Mouse (Mus musculus) heart, embryonic 14.5 days (tissue): ENCODE measurements around the gene Smim8. TPM values are rescaled to one million over a fixed set of nuclear protein-coding genes. Genes with fewer than 3 reads are reported as not detected.

Experiments
- ATAC-seq: fragments of 200-750 bp; cut with Nextera tagmentation; 2 replicates; pipeline ENCODE4 v1.8.0; 2017; ENCODE audit warnings: low read depth, moderate TSS enrichment; ENCODE audit not compliant: insufficient number of reproducible peaks, insufficient read depth, low FRiP score
- H3K27ac ChIP-seq, 2 experiments: fragments of 200-500 bp in 1 of 2; fragments of 300-500 bp in 1 of 2; sonication (generic) in 1 of 2; replicated peaks in 1 of 2; 2 replicates each; pipeline ENCODE4 v1.5.1; 2012 to 2014; ENCODE audit warnings: low read depth in 2 of 2, low read length in 2 of 2, control low read depth in 1 of 2, mild to moderate bottlenecking in 1 of 2, mixed read lengths in 1 of 2; ENCODE audit not compliant: control insufficient read depth in 1 of 2, insufficient read depth in 1 of 2
- H3K27me3 ChIP-seq: fragments of 300-500 bp; sonication (generic); 2 replicates; pipeline ENCODE4 v1.6.1; 2014; ENCODE audit warnings: mild to moderate bottlenecking, low read length, control low read depth; ENCODE audit not compliant: control insufficient read depth, insufficient read depth
- H3K36me3 ChIP-seq: fragments of 300-500 bp; sonication (generic); 2 replicates; pipeline ENCODE4 v1.6.1; 2014; ENCODE audit warnings: mild to moderate bottlenecking, control low read depth, low read length, mixed read lengths; ENCODE audit not compliant: control insufficient read depth, insufficient read depth
- H3K4me1 ChIP-seq, 2 experiments: fragments of 200-500 bp in 1 of 2; fragments of 300-500 bp in 1 of 2; sonication (generic) in 1 of 2; 2 replicates each; pipeline ENCODE4 v1.6.1; 2012 to 2014; ENCODE audit warnings: low read length in 2 of 2, control low read depth in 1 of 2, mixed read lengths in 1 of 2; ENCODE audit not compliant: control insufficient read depth in 2 of 2, insufficient read depth in 2 of 2
- H3K4me2 ChIP-seq: fragments of 300-500 bp; sonication (generic); 2 replicates; pipeline ENCODE4 v1.6.1; 2014; ENCODE audit warnings: mild to moderate bottlenecking, low read length
- H3K4me3 ChIP-seq, 2 experiments: fragments of 200-500 bp in 1 of 2; fragments of 300-500 bp in 1 of 2; sonication (generic) in 1 of 2; 2 replicates each; pipeline ENCODE4 v1.5.1; 2012 to 2014; ENCODE audit warnings: low read length in 2 of 2, mild to moderate bottlenecking in 2 of 2, control low read depth in 1 of 2, low read depth in 1 of 2, moderate library complexity in 1 of 2; ENCODE audit not compliant: control insufficient read depth in 1 of 2, insufficient read depth in 1 of 2
- H3K9ac ChIP-seq: fragments of 300-500 bp; sonication (generic); 2 replicates; pipeline ENCODE4 v1.6.1; 2014; ENCODE audit warnings: mild to moderate bottlenecking, low read length
- H3K9me3 ChIP-seq: fragments of 300-500 bp; sonication (generic); 2 replicates; pipeline ENCODE4 v1.6.1; 2016; ENCODE audit warnings: low read length, control low read depth; ENCODE audit not compliant: control insufficient read depth
- WGBS: fragments of 180-500 bp; shearing (Covaris S2); extraction: QIAGEN DNeasy Blood & Tissue Kit; methylation state at CpG from one replicate; pipeline ENCODE4 v1.1.7; 2014; 5-methylcytosine and 5-hydroxymethylcytosine counted together
- polyA plus RNA-seq: library from polyadenylated mRNA; unstranded; fragments of >200 nt; fragmentation: Nextera tagmentation; extraction: Ambion mirVana; gene quantifications from 2 replicates; pipeline ENCODE4 v1.2.1, GENCODE M21; 2014

The Smim8 gene
- polyA plus RNA-seq = 68.0 and 84.5 TPM in 2 replicates

GRCm38 (mm10) chr4:34777677-34778527, at the start of gene Smim8:
Gene Smim8, minus strand, starts transcription at chr4:34778423.
- H3K27me3 ChIP-seq = no peaks in the 10 kb centered on the region
- ATAC-seq = peak; percentile 88
- H3K9me3 ChIP-seq = no peaks in the 10 kb centered on the region
- H3K36me3 ChIP-seq = no peaks in the 10 kb centered on the region
- H3K4me1 ChIP-seq = peaks cover 0 to 5% of the 10 kb centered on the region in 2 experiments; a peak in 1 of 4 replicates
- peak within 1 kb of the TSS; percentile 88 to 95 for H3K27ac ChIP-seq
- WGBS = 5% methylated on average over 40 of the region's 40 CpGs
- H3K9ac ChIP-seq = peak within 1 kb of the TSS; percentile 86
- H3K4me3 ChIP-seq = peak within 1 kb of the TSS; percentile 68 to 96
- peak within 1 kb of the TSS; percentile 67 for H3K4me2 ChIP-seq

GRCm38 (mm10) chr4:34823901-34824300, 45.7 kb upstream of the Smim8 start:
- Histone ChIP-seq H3K4me1 (peaks cover 0 to 8% of the 10 kb centered on the region in 2 experiments; a peak in 1 of 4 replicates), H3K27ac (0 out of 4 replicates have a peak overlapping the region, but pooled peaks of 1 of the 2 experiments have one; percentile 21), H3K9ac (no peak overlapping the region), H3K9me3 (no peaks in the 10 kb centered on the region), H3K36me3 (peaks cover 26% of the 10 kb centered on the region), H3K27me3 (no peaks in the 10 kb centered on the region), H3K4me2 (no peak overlapping the region), H3K4me3 (no peak overlapping the region)
- WGBS = 100% methylated on average over 1 of the region's 1 CpGs
- ATAC-seq = no peak

- Histone ChIP-seq H3K27me3 (no peaks in the 10 kb centered on the region), H3K4me2 (no peak overlapping the region), H3K27ac (no peak overlapping the region), H3K9me3 (no peaks in the 10 kb centered on the region), H3K9ac (no peak overlapping the region), H3K4me3 (no peak overlapping the region), H3K4me1 (peaks cover 0 to 8% of the 10 kb centered on the region in 2 experiments; a peak in 1 of 4 replicates), H3K36me3 (peaks cover 51% of the 10 kb centered on the region)
- 92% methylated on average over 4 of the region's 4 CpGs for WGBS
- no peak for ATAC-seq
These were observed 41.7 kb upstream of the Smim8 start for GRCm38 (mm10) chr4:34819904-34820303.

- Histone ChIP-seq H3K9me3 (no peaks in the 10 kb centered on the region), H3K9ac (no peak overlapping the region), H3K4me1 (no peaks in the 10 kb centered on the region), H3K27ac (no peak overlapping the region), H3K4me2 (no peak overlapping the region), H3K36me3 (peaks cover 35% of the 10 kb centered on the region), H3K4me3 (no peak overlapping the region), H3K27me3 (no peaks in the 10 kb centered on the region)
- 82% methylated on average over 14 of the region's 14 CpGs for WGBS
- ATAC-seq = no peak
These were observed 23.2 kb upstream of the Smim8 start for GRCm38 (mm10) chr4:34801166-34802034.

GRCm38 (mm10) chr4:34798005-34798404, 19.8 kb upstream of the Smim8 start:
- ATAC-seq = no peak

GRCm38 (mm10) chr4:34797294-34797983, 19.2 kb upstream of the Smim8 start:
- 67% methylated on average over 8 of the region's 8 CpGs for WGBS
- no peaks in the 10 kb centered on the region for H3K27me3 ChIP-seq
- no peaks in the 10 kb centered on the region for H3K4me1 ChIP-seq
- ATAC-seq = no peak
- no peak overlapping the region for H3K9ac ChIP-seq
- H3K9me3 ChIP-seq = no peaks in the 10 kb centered on the region
- no peak overlapping the region for H3K27ac ChIP-seq
- no peak overlapping the region for H3K4me2 ChIP-seq
- H3K36me3 ChIP-seq = peaks cover 5% of the 10 kb centered on the region; the same call in 1 of the 2 replicates
- H3K4me3 ChIP-seq = no peak overlapping the region

More at GRCm38 (mm10) chr4:34798005-34798404, 19.8 kb upstream of the Smim8 start:
- H3K27ac ChIP-seq = no peak overlapping the region
- H3K4me1 ChIP-seq = no peaks in the 10 kb centered on the region
- H3K36me3 ChIP-seq = peaks cover 10% of the 10 kb centered on the region; the same call in 1 of the 2 replicates
- H3K9ac ChIP-seq = no peak overlapping the region
- H3K9me3 ChIP-seq = no peaks in the 10 kb centered on the region
- no peak overlapping the region for H3K4me2 ChIP-seq
- 90% methylated on average over 2 of the region's 2 CpGs for WGBS
- no peaks in the 10 kb centered on the region for H3K27me3 ChIP-seq
- H3K4me3 ChIP-seq = no peak overlapping the region

- ATAC-seq = no peak
- no peak overlapping the region for H3K9ac ChIP-seq
- no peaks in the 10 kb centered on the region for H3K36me3 ChIP-seq
- no peaks in the 10 kb centered on the region for H3K27me3 ChIP-seq
- H3K9me3 ChIP-seq = no peaks in the 10 kb centered on the region
- H3K27ac ChIP-seq = no peak overlapping the region
- H3K4me2 ChIP-seq = no peak overlapping the region
- no peak overlapping the region for H3K4me3 ChIP-seq
- H3K4me1 ChIP-seq = no peaks in the 10 kb centered on the region
- WGBS = 86% methylated on average over 5 of the region's 5 CpGs
These were observed 18.1 kb upstream of the Smim8 start for GRCm38 (mm10) chr4:34796294-34796693.
